Mouse (Mus musculus): ENCODE measurements around the gene G3bp1. TPM values are rescaled to one million over a fixed set of nuclear protein-coding genes. Genes with fewer than 3 reads are reported as not detected.

G3bp1 gene
- polyA plus RNA-seq (2015; fragmentation: Nextera tagmentation; extraction: Ambion mirVana) = 71.7 and 72.8 TPM in 2 replicates

DNA sequence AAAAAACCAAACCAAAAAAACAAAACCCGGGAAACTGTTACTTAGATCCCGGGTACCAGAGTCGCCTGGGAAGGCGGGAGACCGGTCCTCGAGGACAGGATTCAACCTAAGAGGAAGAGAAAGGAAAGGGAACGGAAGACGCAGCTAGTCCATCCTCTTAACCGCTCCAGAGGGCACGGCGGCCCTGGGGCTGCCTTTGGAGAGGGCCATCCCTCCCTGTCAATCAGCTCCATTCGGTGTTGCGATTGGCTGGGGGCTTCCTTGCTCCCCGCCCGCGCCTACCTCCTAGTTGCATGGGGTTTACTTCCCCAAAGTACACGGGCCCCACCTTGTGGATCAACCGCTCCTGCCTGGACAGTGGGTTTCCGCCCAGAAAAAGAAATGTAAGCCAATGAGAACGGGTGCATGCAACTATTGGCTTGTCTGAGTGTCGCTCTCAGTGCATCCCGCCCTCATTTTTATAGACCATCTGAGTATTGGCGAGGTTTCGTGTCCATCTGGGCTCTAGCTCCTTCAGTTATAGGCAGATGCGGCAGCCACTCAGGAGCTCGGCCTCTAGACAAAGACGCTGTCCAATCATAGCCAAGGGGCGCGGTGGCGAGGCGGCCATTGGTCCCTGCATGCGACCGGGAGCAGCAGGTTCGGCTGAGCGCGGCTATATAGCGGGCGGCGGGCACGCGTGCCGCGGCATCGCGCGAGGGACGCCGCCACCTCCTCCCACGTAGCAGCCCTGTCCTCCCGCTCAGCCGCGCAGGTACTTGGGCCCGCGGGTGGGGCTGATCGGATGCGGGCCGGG is at the start of gene G3bp1:
TSS of gene G3bp1 (plus strand) at position 638 of the 796 bp plus-strand sequence.

DNA sequence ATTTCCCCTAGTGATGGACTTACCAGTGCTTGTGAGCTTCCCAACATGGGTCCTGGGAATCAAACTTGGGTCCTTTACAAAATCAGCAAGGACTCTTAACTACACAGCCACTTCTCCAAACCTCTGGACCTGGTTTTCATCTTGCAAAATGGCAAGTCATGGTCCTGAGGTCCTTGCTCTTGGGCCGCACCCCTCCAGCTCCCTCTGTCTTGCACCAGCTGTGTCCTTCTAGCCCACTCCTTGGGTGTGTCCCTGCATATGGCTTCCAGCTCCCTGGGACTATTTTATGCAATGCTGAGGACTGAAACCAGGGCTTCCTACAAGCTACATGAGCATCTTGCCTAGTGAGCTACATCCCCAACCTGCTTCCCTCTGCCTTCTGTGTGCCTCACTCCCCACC is 46.5 kb upstream of the G3bp1 start, which contains the start of gene Sparc:
TSS of gene Sparc (minus strand) at position 206 of the 400 bp plus-strand sequence.

DNA sequence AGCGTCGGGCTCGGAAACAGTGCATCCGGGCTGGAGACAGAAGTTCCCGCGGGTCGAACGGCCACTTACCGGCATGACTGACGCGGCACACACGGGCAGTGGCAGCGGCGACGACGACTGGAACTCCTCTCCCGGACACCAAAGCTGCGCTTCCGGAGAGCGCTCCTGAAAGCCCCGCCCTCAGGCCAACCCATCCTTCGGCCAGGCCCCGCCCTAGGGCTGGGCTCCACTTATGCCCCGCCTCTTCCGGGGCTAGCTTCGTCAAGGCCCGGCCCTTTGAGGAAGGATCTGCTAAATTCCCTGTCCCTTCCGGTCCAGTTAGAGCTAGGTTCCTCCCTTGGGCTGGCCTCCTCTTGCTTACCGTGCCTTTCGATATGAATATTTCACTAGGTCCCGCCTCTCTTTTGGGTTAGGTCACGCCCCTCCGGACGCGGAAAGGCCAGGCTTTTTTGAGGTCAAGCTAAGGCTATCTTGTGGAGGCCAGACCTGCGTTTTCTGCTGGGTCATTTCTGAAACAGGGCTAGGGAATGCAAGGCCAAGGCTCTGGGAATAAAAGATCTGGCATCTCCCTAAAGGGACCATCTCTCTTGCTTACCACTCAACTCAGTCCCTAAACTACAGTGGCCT is 8.4 kb upstream of the G3bp1 start, which contains the start of gene Atox1:
TSS of gene Atox1 (minus strand) at position 221 of the 627 bp plus-strand sequence.

Other genes starting within 250 kb of the G3bp1 start
- gene Fat2, start 133.1 kb upstream of the G3bp1 start, polyA plus RNA-seq (2015; fragmentation: Nextera tagmentation; extraction: Ambion mirVana) = 0.05 TPM in 2 replicates
- gene Sparc, start 46.5 kb upstream of the G3bp1 start, polyA plus RNA-seq (2015; fragmentation: Nextera tagmentation; extraction: Ambion mirVana) = 1,020 and 1,235 TPM in 2 replicates
- gene Atox1, start 8.4 kb upstream of the G3bp1 start, polyA plus RNA-seq (2015; fragmentation: Nextera tagmentation; extraction: Ambion mirVana) = 263 and 278 TPM in 2 replicates
- not detected in 2 replicates for gene Glra1, start 138.5 kb downstream of the G3bp1 start, polyA plus RNA-seq (2015; fragmentation: Nextera tagmentation; extraction: Ambion mirVana)

Measured in spleen, postnatal 0 days (tissue).